Mouse (Mus musculus): Measurements from ENCODE around the gene Vmn1r22. TPM values are rescaled to one million over a fixed set of nuclear protein-coding genes. Genes with fewer than 3 reads are reported as not detected.
"Not testable (repeated sequence)": the region's sequence is repeated elsewhere in the genome, so short reads cannot be mapped to it uniquely, and the experiment has no call there.

Vmn1r22 gene
- not detected in 2 replicates for total RNA-seq (2017)

GRCm38 (mm10) chr6:57907928-57908327 is at the start of gene Vmn1r22:
Vmn1r22 (minus strand) TSS chr6:57908028.
- ATAC-seq (ENCODE audit: extremely low read depth, insufficient number of reproducible peaks, low FRiP score, poor library complexity, severe bottlenecking), result no peak

GRCm38 (mm10) chr6:57926738-57927137 is 18.9 kb upstream of the Vmn1r22 start, which contains the start of gene Vmn1r23:
Vmn1r23 (minus strand) TSS chr6:57926838.
- ATAC-seq (ENCODE audit: extremely low read depth, insufficient number of reproducible peaks, low FRiP score, poor library complexity, severe bottlenecking), result no peak

- ATAC-seq (ENCODE audit: extremely low read depth, insufficient number of reproducible peaks, low FRiP score, poor library complexity, severe bottlenecking), result peak; percentile 85
Observed at GRCm38 (mm10) chr6:57859043-57860042, 48.5 kb downstream of the Vmn1r22 start.

- not testable (repeated sequence) for ATAC-seq (ENCODE audit: extremely low read depth, insufficient number of reproducible peaks, low FRiP score, poor library complexity, severe bottlenecking)
Observed at GRCm38 (mm10) chr6:57851177-57851576, 56.7 kb downstream of the Vmn1r22 start.

- ATAC-seq (ENCODE audit: extremely low read depth, insufficient number of reproducible peaks, low FRiP score, poor library complexity, severe bottlenecking), result no peak
Observed at GRCm38 (mm10) chr6:57850286-57850685, 57.5 kb downstream of the Vmn1r22 start, which contains the start of gene Vmn1r21. Vmn1r21 (minus strand) TSS chr6:57850343.

Other genes starting within 250 kb of the Vmn1r22 start
- 9.8 and 10.2 TPM in 2 replicates for gene Pyurf, start 215.9 kb downstream of the Vmn1r22 start, total RNA-seq (2017)
- gene Lancl2, start 205.5 kb downstream of the Vmn1r22 start, total RNA-seq (2017), result 8.3 and 11.7 TPM in 2 replicates
- gene Vopp1, start 82.9 kb downstream of the Vmn1r22 start, total RNA-seq (2017), result 15.6 and 19.4 TPM in 2 replicates
- not detected in 2 replicates for gene Vmn1r21, start 57.7 kb downstream of the Vmn1r22 start, total RNA-seq (2017)
- gene Vmn1r23, start 18.8 kb upstream of the Vmn1r22 start, total RNA-seq (2017), result not detected in 2 replicates
- gene Vmn1r24, start 53.5 kb upstream of the Vmn1r22 start, total RNA-seq (2017), result 0.47 TPM in 1 of 2 replicates, not detected in the other
- not detected in 2 replicates for gene Vmn1r25, start 72.8 kb upstream of the Vmn1r22 start, total RNA-seq (2017)
- gene Vmn1r26, start 107.1 kb upstream of the Vmn1r22 start, total RNA-seq (2017), result not detected in 2 replicates